Mouse (Mus musculus): Measurements from ENCODE around the gene Tor1a.

The Tor1a gene

DNA sequence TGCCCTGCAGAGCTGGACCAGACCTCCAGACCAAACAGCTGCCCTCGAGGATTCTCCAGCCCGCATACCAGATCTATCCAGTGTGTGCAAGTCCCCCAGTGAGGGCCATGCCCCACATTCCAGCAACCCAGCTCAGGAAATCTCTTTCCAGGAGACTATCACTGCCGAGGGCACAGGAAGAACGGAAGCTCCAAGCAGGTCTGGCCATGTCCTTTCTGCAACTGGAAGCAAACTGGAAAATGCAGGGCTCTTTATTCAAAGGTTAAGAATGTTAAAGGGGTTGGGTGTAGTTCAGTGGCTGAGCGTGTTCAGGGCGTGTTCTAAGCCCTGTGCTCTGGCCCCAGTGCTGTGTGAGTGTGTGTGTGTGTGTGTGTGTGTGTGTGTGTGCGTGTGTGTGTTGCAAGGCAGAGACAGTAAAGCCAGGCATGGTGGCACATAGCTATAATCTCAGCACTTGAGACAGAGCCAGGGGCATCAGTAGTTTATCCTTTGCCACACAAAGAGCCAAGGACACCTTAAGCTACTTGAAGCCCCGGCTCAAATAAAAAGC, 48.9 kb downstream of the Tor1a start:
- 75% methylated on average over 8 of the region's 8 CpGs for WGBS

DNA sequence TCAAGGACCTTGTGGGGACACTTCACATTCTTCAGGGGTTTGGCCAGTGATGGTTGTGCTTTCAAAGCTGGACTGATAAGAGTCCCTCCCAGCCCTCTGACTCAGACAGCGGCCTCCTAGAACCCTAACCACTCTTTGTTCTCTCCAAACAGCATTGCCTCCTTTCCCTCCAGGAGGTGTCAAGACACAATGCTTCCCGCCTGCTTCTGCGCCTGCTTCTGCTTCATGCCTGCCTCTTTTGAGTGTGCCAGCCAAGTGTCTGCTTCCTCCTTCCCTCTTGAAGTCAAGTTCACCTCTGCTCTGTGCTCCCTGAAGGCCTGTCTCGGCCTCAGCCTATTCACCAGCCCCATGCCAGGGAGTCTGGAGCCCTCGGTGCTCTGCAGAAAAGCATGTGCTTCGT, 49.6 kb downstream of the Tor1a start:
- 73% methylated on average over 6 of the region's 6 CpGs for WGBS

DNA sequence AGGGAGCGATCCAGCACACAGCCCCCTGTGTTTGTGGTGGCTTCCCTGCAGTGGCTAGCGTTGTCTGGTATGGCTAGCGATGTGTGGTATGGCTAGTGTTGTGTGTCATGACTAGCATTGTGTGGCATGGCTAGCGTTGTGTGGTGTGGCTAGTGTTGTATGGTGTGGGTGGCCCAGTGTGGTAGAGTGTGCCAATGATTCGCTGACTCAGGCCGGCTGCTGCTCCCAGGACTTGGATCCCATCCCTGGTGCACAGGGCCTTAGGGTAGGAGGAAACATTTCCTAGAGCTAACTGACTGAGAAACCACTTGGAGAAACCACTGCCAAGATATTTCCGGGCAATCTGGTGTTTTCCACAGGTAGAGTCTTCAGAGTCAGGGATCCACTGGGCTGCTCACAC, 50.1 kb downstream of the Tor1a start:
- 76% methylated on average over 7 of the region's 7 CpGs for WGBS

DNA sequence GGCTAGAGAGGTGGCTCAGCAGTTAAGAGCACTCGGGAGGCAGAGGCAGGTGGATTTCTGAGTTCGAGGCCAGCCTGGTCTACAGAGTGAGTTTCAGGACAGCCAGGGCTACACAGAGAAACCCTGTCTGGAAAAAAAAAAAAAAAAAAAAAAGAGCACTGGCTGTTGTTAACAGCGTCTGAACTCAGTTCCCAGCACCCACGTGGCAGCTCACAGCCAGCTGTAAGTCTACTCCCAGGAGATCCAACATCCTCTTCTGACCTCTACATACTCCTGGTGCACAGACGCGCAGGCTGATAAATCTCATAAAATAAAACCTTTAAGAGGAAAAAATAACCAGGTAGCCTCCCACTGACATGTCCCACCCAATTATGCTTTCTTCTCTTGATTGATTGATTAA, 51.8 kb downstream of the Tor1a start:
- WGBS: 79% methylated on average over 6 of the region's 6 CpGs

DNA sequence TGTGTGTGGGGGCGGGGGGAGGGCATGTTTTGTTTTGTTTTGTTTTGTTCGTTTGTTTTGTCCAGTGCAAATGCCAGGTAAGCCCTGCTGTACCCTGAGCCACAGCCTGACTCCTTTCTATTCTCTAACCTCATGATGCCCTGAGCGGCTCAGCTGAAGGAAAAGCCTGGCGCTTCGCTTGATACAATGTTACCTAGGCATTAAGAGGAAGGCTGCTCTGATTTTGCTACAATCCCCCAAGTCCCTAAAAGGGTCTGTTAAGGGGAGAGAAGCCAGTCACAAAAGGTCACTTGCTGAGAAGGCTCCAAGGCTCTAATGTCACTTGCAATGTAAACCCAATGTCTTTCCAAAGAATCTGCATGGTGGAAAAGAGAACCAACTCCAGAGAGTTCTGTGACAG, 52.4 kb downstream of the Tor1a start:
- 79% methylated on average over 5 of the region's 5 CpGs for WGBS

DNA sequence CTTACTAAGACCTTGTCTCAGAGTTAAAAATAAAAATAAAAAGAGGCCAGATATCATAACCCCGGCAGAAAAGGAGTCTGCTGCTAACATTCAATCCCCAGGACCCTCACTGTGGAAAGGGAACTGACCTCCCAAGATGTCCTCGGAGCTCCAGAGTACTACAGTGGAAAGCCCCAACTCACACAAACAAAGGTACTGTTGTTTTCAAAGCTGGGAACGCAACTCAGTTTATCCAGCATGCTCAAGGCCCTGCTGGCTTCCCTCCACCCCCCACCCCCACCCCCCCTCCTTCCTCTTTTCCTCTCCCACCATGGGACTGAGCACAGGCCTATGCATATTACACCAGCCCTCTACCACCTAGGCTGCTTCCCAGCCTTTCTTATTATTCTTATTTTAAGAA, 52.9 kb downstream of the Tor1a start:
- 44% methylated on average over 3 of the region's 3 CpGs for WGBS

DNA sequence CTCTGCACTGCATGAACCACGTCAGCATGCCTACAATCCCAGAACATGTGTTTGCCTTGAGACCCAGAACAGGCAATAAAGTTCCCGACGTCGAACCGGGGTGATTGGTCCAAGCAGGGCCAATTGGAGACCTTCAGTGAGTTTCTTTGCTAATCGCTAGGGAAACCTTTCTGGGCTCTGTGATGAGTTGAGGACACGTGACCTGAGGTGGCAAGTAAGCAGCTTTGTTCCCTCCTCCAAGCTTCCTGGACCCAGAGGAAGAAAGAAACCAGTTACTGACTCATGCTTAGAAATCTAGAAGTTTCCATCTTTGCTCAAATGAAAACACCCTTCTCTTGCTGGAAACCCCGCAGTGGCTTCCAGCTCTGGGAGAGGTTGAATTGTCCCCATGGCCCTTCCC, 54.7 kb downstream of the Tor1a start:
- WGBS: 86% methylated on average over 8 of the region's 8 CpGs

DNA sequence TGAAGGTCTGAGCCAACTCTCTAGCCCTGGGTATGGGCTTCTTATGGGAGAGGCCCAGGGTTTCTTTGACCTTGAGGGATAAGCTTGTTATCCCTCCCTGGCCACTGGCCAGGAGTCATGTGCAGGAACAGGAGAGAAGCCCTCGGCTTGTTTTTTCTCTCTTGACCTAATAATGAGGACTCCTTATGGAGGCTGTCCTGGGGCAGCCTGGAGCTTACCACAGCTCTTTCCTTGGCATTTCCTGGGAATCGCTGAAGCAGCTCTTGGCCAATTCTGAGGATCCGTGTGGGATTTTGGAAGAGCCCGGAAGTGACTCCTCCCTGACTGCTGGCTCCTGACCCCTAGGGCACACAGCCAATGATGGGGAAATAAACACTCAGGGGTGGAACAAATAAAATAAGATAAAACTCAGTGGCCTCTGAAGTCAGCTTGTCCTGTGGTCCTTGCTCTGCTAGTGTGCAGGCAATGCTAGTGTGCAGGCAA, 55.4 kb downstream of the Tor1a start:
- WGBS: 62% methylated on average over 4 of the region's 4 CpGs

All from cerebral cortex, adult 2 months (tissue).